Mouse (Mus musculus) kidney, embryonic 15.5 days (tissue): ENCODE data around the gene Slc39a1. TPM values are rescaled to one million over a fixed set of nuclear protein-coding genes. Genes with fewer than 3 reads are reported as not detected.
A peak's percentile ranks its signal among the peaks of the same experiment; 100 is the strongest.
"Not testable (repeated sequence)": the region's sequence is repeated elsewhere in the genome, so short reads cannot be mapped to it uniquely, and the experiment has no call there.

Source experiments
- ATAC-seq: fragments of 200-750 bp; cut with Nextera tagmentation; replicated peaks from 2 replicates; pipeline ENCODE4 v1.8.0; 2017; ENCODE audit warnings: moderate TSS enrichment; ENCODE audit not compliant: low FRiP score
- H3K27ac ChIP-seq: fragments of 300-500 bp; sonication (generic); 2 replicates; pipeline ENCODE4 v1.5.1; 2015; ENCODE audit warnings: mild to moderate bottlenecking, inconsistent platforms
- H3K27me3 ChIP-seq: fragments of 300-500 bp; sonication (generic); 2 replicates; pipeline ENCODE4 v1.6.1; 2015; ENCODE audit warnings: inconsistent platforms
- H3K36me3 ChIP-seq: fragments of 300-500 bp; sonication (generic); 2 replicates; pipeline ENCODE4 v1.6.1; 2015; ENCODE audit warnings: inconsistent platforms
- H3K4me1 ChIP-seq: fragments of 300-500 bp; sonication (generic); 2 replicates; pipeline ENCODE4 v1.6.1; 2015; ENCODE audit warnings: inconsistent platforms
- H3K4me2 ChIP-seq: fragments of 300-500 bp; sonication (generic); 2 replicates; pipeline ENCODE4 v1.6.1; 2015; ENCODE audit warnings: moderate library complexity, mild to moderate bottlenecking, inconsistent platforms
- H3K4me3 ChIP-seq: fragments of 300-500 bp; sonication (generic); replicated peaks from 2 replicates; pipeline ENCODE4 v1.5.1; 2015; ENCODE audit warnings: mild to moderate bottlenecking, inconsistent platforms
- H3K9ac ChIP-seq: fragments of 300-500 bp; sonication (generic); 2 replicates; pipeline ENCODE4 v1.6.1; 2015; ENCODE audit warnings: mild to moderate bottlenecking, inconsistent platforms
- H3K9me3 ChIP-seq: fragments of 300-500 bp; sonication (generic); replicated peaks from 2 replicates; pipeline ENCODE4 v1.6.1; 2016; ENCODE audit warnings: inconsistent platforms
- WGBS: fragments of 180-500 bp; shearing (Covaris S2); methylation state at CpG from one replicate; pipeline ENCODE4 v1.1.7; 2015; ENCODE audit warnings: mixed read lengths; 5-methylcytosine and 5-hydroxymethylcytosine counted together
- polyA plus RNA-seq: library from polyadenylated mRNA; unstranded; fragments of >200 nt; fragmentation: Nextera tagmentation; extraction: Ambion mirVana; gene quantifications from 2 replicates; pipeline ENCODE4 v1.2.1, GENCODE M21; 2015

Slc39a1 gene
- polyA plus RNA-seq, 1 experiment from 2014 or later, result 104 TPM

DNA sequence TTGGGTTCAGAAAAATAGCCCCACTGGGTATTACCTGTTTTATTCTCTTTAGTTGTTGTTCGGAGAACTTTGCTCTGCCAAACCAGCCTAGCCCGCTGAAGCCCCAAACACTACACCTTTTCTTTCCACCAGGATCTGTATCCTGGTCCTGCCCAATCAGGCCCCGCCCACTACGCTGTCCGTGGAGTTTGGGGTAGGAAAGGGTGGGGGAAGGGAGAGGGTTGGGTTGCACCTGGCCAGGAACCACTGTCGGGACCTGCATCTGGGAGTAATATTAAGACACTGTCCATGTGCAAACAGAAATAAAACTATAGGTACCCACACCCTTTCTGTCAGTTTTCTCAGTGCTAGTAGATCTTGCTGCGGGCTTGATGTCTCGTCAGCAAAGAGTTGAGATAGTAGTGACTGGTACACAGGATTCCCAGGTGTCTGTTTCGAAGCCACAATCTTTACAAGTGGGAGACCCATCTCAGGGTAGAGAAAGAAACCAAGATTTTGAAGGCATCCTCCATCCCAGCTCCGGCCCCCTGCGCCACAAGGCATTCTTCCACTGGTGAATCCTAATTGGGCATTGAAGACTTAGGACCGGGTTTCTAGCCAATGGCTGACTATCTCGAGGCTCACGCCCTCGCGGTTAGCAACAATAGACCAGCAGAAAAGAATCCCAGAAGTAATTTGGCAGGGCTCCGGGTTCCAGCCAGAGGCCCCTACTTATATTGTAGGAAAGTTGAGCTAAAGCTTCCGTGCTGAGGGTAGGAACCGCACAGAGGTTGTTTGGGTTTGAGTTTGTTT, 4.8 kb upstream of the Slc39a1 start, which contains the start of gene Creb3l4:
TSS of gene Creb3l4 (minus strand) at position 529 of the 792 bp plus-strand sequence.
- no peaks in the 10 kb centered on the region for H3K27me3 ChIP-seq
- WGBS, result 2% methylated on average over 19 of the region's 19 CpGs
- H3K4me2 ChIP-seq, result peak within 1 kb of the TSS; percentile 75
- H3K9me3 ChIP-seq, result no peaks in the 10 kb centered on the region
- peaks cover 21% of the 10 kb centered on the region for H3K4me1 ChIP-seq
- peak within 1 kb of the TSS; percentile 63 for H3K27ac ChIP-seq
- peak within 1 kb of the TSS; percentile 46 for H3K4me3 ChIP-seq
- H3K36me3 ChIP-seq, result no peaks in the 10 kb centered on the region
- peak within 1 kb of the TSS; percentile 30; the same call in 1 of the 2 replicates for H3K9ac ChIP-seq
- ATAC-seq, result peak; percentile 66

- Histone ChIP-seq H3K9ac (no peak overlapping the region), H3K27ac (no peak overlapping the region), H3K27me3 (no peaks in the 10 kb centered on the region), H3K4me2 (no peak overlapping the region), H3K36me3 (peaks cover 12% of the 10 kb centered on the region), H3K4me1 (peaks cover 32% of the 10 kb centered on the region), H3K9me3 (no peaks in the 10 kb centered on the region), H3K4me3 (no peak overlapping the region)
- ATAC-seq, result no peak
- 62% methylated on average over 2 of the region's 2 CpGs for WGBS
These were observed 2.6 kb upstream of the Slc39a1 start for GRCm38 (mm10) chr3:90245406-90245805.

- peaks cover 37% of the 10 kb centered on the region for H3K4me1 ChIP-seq
- peak overlapping the region; percentile 41 for H3K9ac ChIP-seq
- peaks cover 26% of the 10 kb centered on the region for H3K36me3 ChIP-seq
- WGBS, result 0% methylated on average over 3 of the region's 3 CpGs
- ATAC-seq, result no peak; the same call in 1 of the 2 replicates
- H3K27me3 ChIP-seq, result no peaks in the 10 kb centered on the region
- peak overlapping the region; percentile 74 for H3K4me3 ChIP-seq
- H3K9me3 ChIP-seq, result no peaks in the 10 kb centered on the region
- peak overlapping the region; percentile 94 for H3K27ac ChIP-seq
- peak overlapping the region; percentile 85 for H3K4me2 ChIP-seq
These were observed 377 bp upstream of the Slc39a1 start for GRCm38 (mm10) chr3:90247630-90247959.

- Histone ChIP-seq H3K4me3 (peak overlapping the region; percentile 74), H3K36me3 (peaks cover 26% of the 10 kb centered on the region), H3K27ac (peak overlapping the region; percentile 94), H3K4me2 (peak overlapping the region; percentile 85), H3K9ac (peak overlapping the region; percentile 74), H3K27me3 (no peaks in the 10 kb centered on the region), H3K4me1 (peaks cover 25% of the 10 kb centered on the region), H3K9me3 (no peaks in the 10 kb centered on the region)
- no peak for ATAC-seq
- WGBS, result 3% methylated on average over 10 of the region's 10 CpGs
These were observed 751 bp downstream of the Slc39a1 start for GRCm38 (mm10) chr3:90248746-90249100.

GRCm38 (mm10) chr3:90250791-90251190, 2.8 kb downstream of the Slc39a1 start:
- Histone ChIP-seq H3K27ac (0 out of 2 replicates have a peak overlapping the region, but pooled peaks have one; percentile 41), H3K9ac (no peak overlapping the region), H3K27me3 (no peaks in the 10 kb centered on the region), H3K4me2 (no peak overlapping the region), H3K4me1 (peaks cover 32% of the 10 kb centered on the region), H3K4me3 (no peak overlapping the region), H3K9me3 (no peaks in the 10 kb centered on the region), H3K36me3 (peaks cover 26% of the 10 kb centered on the region)
- ATAC-seq, result no peak
- WGBS, result 66% methylated on average over 6 of the region's 6 CpGs

DNA sequence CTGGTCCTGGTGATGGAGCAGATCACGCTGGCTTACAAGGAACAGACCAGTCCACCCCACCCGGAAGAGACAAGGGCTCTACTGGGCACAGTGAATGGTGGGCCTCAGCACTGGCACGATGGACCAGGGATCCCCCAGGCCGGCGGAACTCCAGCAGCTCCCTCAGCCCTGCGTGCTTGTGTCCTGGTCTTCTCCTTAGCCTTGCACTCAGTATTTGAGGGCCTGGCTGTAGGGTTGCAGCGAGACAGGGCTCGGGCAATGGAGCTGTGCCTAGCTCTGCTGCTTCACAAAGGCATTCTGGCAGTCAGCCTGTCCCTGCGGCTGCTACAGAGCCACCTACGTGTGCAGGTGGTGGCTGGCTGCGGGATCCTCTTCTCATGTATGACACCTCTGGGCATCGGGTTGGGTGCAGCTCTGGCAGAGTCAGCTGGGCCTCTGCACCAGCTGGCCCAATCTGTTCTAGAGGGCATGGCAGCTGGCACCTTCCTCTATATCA, 3.8 kb downstream of the Slc39a1 start:
- peaks cover 27% of the 10 kb centered on the region for H3K36me3 ChIP-seq
- WGBS, result 93% methylated on average over 10 of the region's 12 CpGs
- H3K9ac ChIP-seq, H3K27ac ChIP-seq, H3K4me3 ChIP-seq, H3K9me3 ChIP-seq, ATAC-seq, H3K4me2 ChIP-seq, H3K27me3 ChIP-seq: not testable (repeated sequence)
- H3K4me1 ChIP-seq, result peaks cover 38% of the 10 kb centered on the region

DNA sequence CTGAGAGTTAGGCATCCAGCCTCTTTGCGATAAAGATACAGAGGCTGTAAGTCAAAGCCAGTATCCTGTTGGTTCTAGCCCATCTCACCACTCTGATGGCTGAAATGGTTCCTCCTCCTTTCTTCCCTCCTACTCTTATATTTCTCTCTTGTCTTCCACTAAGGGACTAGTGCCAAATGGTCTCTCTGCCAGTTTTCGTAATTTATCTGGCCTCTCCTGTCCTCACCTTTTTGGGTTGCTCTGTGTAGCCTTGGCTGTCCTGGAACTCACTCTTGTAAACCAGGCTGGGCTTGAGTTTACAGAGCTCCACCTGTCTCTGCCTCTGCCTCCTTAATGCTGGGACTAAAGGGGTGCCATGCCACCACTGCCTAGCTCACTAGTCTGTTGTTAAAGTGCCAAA, 4.7 kb downstream of the Slc39a1 start:
- not testable (repeated sequence) for H3K27ac ChIP-seq, H3K9me3 ChIP-seq, H3K4me2 ChIP-seq, H3K27me3 ChIP-seq, ATAC-seq, H3K9ac ChIP-seq, H3K4me3 ChIP-seq
- WGBS, result 88% methylated on average over 2 of the region's 2 CpGs
- H3K36me3 ChIP-seq, result peaks cover 35% of the 10 kb centered on the region
- peaks cover 35% of the 10 kb centered on the region for H3K4me1 ChIP-seq

DNA sequence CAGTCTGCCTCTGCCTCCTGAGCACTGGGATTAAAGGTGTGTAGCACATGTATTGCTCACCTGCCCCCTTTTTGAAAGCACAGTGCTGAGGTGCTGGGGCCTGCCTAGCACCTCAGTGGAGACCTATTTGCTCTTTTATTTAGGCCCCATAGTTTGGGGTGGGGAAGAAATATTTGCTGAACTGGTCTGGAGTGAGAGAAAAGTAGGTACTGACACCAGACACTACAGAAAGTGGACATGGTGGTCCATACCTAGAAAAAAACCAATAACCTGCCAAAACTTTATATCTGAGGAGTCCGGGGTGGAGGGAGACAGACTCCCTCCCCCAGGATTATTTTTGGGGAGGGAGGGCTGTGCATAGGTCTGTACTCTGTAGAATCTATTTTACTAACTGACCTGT, 5.2 kb downstream of the Slc39a1 start:
- peak; percentile 1; the same call in 1 of the 2 replicates for ATAC-seq
- H3K9me3 ChIP-seq, H3K4me3 ChIP-seq, H3K9ac ChIP-seq, H3K27me3 ChIP-seq, H3K27ac ChIP-seq: not testable (repeated sequence)
- Histone ChIP-seq H3K36me3 (peaks cover 40% of the 10 kb centered on the region), H3K4me2 (peak overlapping the region; percentile 72; the same call in 1 of the 2 replicates), H3K4me1 (peaks cover 34% of the 10 kb centered on the region)
- 50% methylated on average over 1 of the region's 1 CpGs for WGBS

DNA sequence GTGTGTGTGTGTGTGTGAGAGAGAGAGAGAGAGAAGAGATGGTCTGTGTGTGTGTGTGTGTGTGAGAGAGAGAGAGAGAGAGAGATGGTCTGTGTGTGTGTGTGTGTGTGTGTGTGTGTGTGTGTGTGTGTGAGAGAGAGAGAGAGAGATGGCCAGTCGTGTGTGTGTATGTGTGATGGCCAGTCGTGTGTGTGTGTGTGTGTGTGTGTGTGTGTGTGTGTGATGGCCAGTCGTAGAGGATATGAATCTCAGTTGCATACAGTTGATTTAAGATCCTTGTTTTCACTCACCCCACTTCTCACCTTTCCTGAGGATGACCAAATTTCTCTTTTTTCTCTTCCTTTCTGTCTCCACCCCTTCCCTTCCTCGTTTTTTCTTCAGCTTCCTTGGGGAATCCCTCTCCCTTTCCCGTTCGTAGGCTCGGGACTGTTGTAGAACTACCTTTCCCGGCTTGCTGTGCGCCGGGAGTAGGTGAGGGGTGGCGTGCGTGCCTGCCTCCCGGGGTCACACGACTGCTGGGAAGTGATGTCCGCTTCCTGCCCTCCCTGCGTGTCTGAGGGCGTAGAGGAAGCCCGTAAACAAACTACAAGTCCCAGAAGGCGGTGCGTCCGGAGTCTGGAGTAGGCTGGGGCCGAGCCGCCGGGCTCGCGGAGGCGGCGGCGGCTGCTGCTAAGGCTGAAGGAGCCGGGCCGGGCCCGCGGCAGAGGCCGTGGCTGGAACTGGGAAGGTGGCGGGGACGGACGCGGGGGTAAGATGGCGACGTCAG, 5.9 kb downstream of the Slc39a1 start, which contains the start of gene Crtc2:
TSS of gene Crtc2 (plus strand) at position 511 of the 766 bp plus-strand sequence.
- Histone ChIP-seq H3K27ac (peak within 1 kb of the TSS; percentile 90), H3K36me3 (peaks cover 47% of the 10 kb centered on the region), H3K4me2 (peak within 1 kb of the TSS; percentile 72), H3K9ac (peak within 1 kb of the TSS; percentile 82), H3K27me3 (no peaks in the 10 kb centered on the region), H3K9me3 (no peaks in the 10 kb centered on the region), H3K4me3 (peak within 1 kb of the TSS; percentile 78), H3K4me1 (peaks cover 32% of the 10 kb centered on the region)
- peak; percentile 99 for ATAC-seq
- WGBS, result under 1% methylated on average over 40 of the region's 40 CpGs

DNA sequence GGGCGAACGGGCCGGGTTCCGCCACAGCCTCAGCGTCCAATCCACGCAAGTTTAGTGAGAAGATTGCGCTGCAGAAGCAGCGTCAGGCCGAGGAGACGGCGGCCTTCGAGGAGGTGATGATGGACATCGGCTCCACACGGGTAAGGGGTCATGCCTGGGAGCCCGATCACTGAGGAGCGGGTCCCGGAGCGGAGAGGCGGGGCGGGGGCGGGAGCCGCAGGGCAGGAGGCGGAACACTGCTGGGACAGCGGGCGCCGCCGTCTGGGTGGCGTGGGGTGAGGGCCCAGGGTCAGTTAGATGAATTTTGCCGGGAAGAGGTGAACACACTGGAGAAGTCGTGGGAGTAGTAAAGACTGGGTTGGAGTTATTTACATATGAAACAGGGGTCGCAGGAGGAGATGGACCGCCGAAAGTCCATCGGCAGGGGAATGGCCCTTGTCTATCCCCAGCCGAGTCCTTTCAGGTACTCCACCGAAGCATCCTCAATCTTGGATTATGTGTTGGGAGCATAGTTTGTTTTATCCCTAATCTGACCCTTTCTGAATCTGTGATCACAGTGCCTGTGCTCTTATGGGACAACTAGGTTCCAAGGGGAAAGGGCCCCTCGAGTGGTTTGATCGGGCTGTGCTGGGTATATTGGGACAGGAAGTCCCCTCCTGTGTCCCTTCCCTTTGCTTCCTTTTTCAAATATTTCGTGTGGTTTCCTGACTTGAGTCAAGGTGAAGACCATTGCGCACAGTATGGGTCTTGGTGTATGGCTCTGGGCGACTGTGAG, 6.6 kb downstream of the Slc39a1 start:
- Histone ChIP-seq H3K9me3 (no peaks in the 10 kb centered on the region), H3K27me3 (no peaks in the 10 kb centered on the region), H3K27ac (peak overlapping the region; percentile 90), H3K4me1 (peaks cover 24% of the 10 kb centered on the region), H3K4me3 (peak overlapping the region; percentile 78), H3K36me3 (peaks cover 50% of the 10 kb centered on the region), H3K4me2 (peak overlapping the region; percentile 72), H3K9ac (peak overlapping the region; percentile 82)
- under 1% methylated on average over 41 of the region's 41 CpGs for WGBS
- peak; percentile 78 for ATAC-seq

DNA sequence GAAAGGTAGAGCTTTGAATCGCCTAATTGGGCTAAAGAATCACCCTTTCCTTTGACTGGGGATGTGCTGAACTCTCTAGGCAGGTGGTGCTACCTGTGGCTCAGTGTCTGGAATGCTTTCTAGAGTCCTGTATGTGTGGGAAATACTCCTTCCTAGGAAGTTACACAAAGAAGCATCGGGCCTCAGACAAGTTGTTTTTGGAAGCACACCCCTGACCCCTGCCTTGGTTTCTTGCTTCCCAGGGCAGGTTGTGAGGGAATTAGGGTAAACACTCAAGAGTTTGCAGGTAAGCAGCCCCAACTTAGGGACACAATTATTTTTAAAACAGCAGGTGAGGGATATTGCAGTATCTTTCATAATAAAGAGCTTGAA, 7.2 kb downstream of the Slc39a1 start:
- Histone ChIP-seq H3K27ac (peak overlapping the region; percentile 90), H3K36me3 (peaks cover 51% of the 10 kb centered on the region), H3K9me3 (no peaks in the 10 kb centered on the region), H3K4me2 (peak overlapping the region; percentile 72), H3K9ac (peak overlapping the region; percentile 82), H3K4me3 (peak overlapping the region; percentile 78), H3K4me1 (peaks cover 23% of the 10 kb centered on the region), H3K27me3 (no peaks in the 10 kb centered on the region)
- ATAC-seq, result no peak
- 3% methylated on average over 2 of the region's 2 CpGs for WGBS
